22 mouse cellular contexts compared by ENCODE assay signal in genomic region chr3:114954904-114955303, GRCm38 (mm10). TPM values are rescaled to one million over a fixed set of nuclear protein-coding genes. Genes with fewer than 3 reads are reported as not detected.
DNase-seq lines count a peak whose midpoint lies in the region; ATAC-seq and TF ChIP-seq lines count a peak whose summit lies in the region.
"Had no signal": no experiment of that assay in that cellular context is flagged by ENCODE, and none has a peak within 500 bp of the region (broad histone marks: within the 10 kb centered on the region; RNA-seq: fewer than 3 reads in every experiment).

No protein-coding gene starts in this region.

- in situ Hi-C loops in CH12.LX (cut with MboI; ENCODE audit: low pct_ligation_motif_present, low pct_unique_long_range_greater_than_20kb, low sequenced_read_pairs) (no loop called here), ES-E14 (cut with MboI; ENCODE audit: low sequenced_read_pairs in 2 of 2, unreplicated experiment in 2 of 2) (no loop called here)

- H3K9me3 ChIP-seq in CH12.LX (replicated peaks; ENCODE audit: low read length): no peaks in the 10 kb centered on the region
- no peaks in the 10 kb centered on the region for H3K9me3 ChIP-seq in ES-E14 (ENCODE audit: control insufficient read depth, insufficient read depth, low read depth, low read length)
- H3K9me3 ChIP-seq in kidney, embryonic 14.5 days (ENCODE audit: control insufficient read depth, low read length): no peaks in the 10 kb centered on the region
- H3K9me3 ChIP-seq: G1E had no signal

- ATAC-seq in kidney, embryonic 14.5 days (ENCODE audit: low FRiP score, low TSS enrichment): no peak
- ATAC-seq: activated CD4-positive, CD25-positive, alpha-beta regulatory T cell, adult 4 months; CD4-positive, CD25-positive, alpha-beta regulatory T cell, adult 4 months; Patski had no signal

- no peak overlapping the region for H3K27ac ChIP-seq in CH12.LX (ENCODE audit: insufficient read depth, low read depth)
- no peak overlapping the region for H3K27ac ChIP-seq in ES-E14 (ENCODE audit: insufficient read depth, low read depth, low read length, poor library complexity, severe bottlenecking)
- no peak overlapping the region for H3K27ac ChIP-seq in kidney, embryonic 14.5 days (ENCODE audit: low read depth, low read length)

- H3K36me3 ChIP-seq in CH12.LX (replicated peaks in 1 of 2; ENCODE audit: control insufficient read depth in 1 of 2, insufficient read depth in 1 of 2, low read length in 1 of 2): no peaks in the 10 kb centered on the region
- H3K36me3 ChIP-seq in ES-E14 (ENCODE audit: control insufficient read depth, insufficient read depth, low read length, poor library complexity, severe bottlenecking): no peaks in the 10 kb centered on the region
- no peaks in the 10 kb centered on the region for H3K36me3 ChIP-seq in kidney, embryonic 14.5 days (ENCODE audit: control insufficient read depth, insufficient read depth, low read length)
- H3K36me3 ChIP-seq: G1E had no signal

- H3K4me2 ChIP-seq in CH12.LX (ENCODE audit: insufficient read depth, low read depth, poor library complexity, severe bottlenecking): no peak overlapping the region
- no peak overlapping the region for H3K4me2 ChIP-seq in kidney, embryonic 14.5 days (replicated peaks; ENCODE audit: low read depth, low read length)

- TF ChIP-seq POLR2A in CH12.LX (IDR thresholded peaks at IDR 0.05; ENCODE audit: low read depth, low read length): no peak

- no peak for TF ChIP-seq RAD21 in CH12.LX (IDR thresholded peaks at IDR 0.05; ENCODE audit: low read depth, low read length)

- H3K9ac ChIP-seq in CH12.LX (ENCODE audit: insufficient read depth, low read depth) (no peak overlapping the region), ES-E14 (ENCODE audit: insufficient read depth, low read depth, low read length, poor library complexity, severe bottlenecking) (no peak overlapping the region)
- H3K9ac ChIP-seq in kidney, embryonic 14.5 days (ENCODE audit: low read depth, low read length): no peak overlapping the region

- no peak for DNase-seq in CH12.LX (ENCODE audit: extremely low read depth)
- DNase-seq in ES-E14 (ENCODE audit: low read depth, low spot score): no peak
- DNase-seq in right cerebral cortex, adult 18-20 months: no peak
- DNase-seq: adrenal gland, adult 2 months; adrenal gland, adult 8-10 months; adrenal gland, postnatal 10 days; adrenal gland, postnatal 14 days; adrenal gland, postnatal 25 days; adrenal gland, postnatal 36 days; B cell, adult 2 months; cerebellum, adult 11 months; cerebellum, adult 11-12 months; cerebellum, adult 18-20 months; cerebellum, adult 2 months; cerebellum, adult 8-10 months had no signal

- H3K4me1 ChIP-seq in CH12.LX (ENCODE audit: control insufficient read depth in 1 of 2, insufficient read depth in 2 of 2) (no peaks in the 10 kb centered on the region), ES-E14 (ENCODE audit: control insufficient read depth in 2 of 2, insufficient read depth in 2 of 2, low read length in 2 of 2, poor library complexity in 1 of 2) (no peaks in the 10 kb centered on the region)
- H3K4me1 ChIP-seq in kidney, embryonic 14.5 days (ENCODE audit: control insufficient read depth, insufficient read depth, low read length): no peaks in the 10 kb centered on the region

- H3K4me3 ChIP-seq in CH12.LX (replicated peaks in 1 of 3; ENCODE audit: low read depth in 2 of 3, low read length in 2 of 3, poor library complexity in 1 of 3): no peak overlapping the region
- H3K4me3 ChIP-seq in ES-E14 (ENCODE audit: insufficient read depth in 1 of 2, low read depth in 1 of 2, low read length in 2 of 2, poor library complexity in 1 of 2, severe bottlenecking in 1 of 2): no peak overlapping the region
- no peak overlapping the region for H3K4me3 ChIP-seq in kidney, embryonic 14.5 days (ENCODE audit: low read length)

- no peak for TF ChIP-seq EP300 in CH12.LX (IDR thresholded peaks at IDR 0.05; ENCODE audit: low read length)

- TF ChIP-seq CTCF in CH12.LX (conservative IDR thresholded peaks at IDR 0.05 in 1 of 2, IDR thresholded peaks at IDR 0.05 in 1 of 2; ENCODE audit: low read depth in 2 of 2, low read length in 2 of 2): no peak

- dilution Hi-C loops in CH12.LX (cut with MboI; ENCODE audit: extremely low pct_ligation_motif_present, extremely low pct_unique_long_range_greater_than_20kb, low sequenced_read_pairs): no loop called here

- no peaks in the 10 kb centered on the region for H3K79me2 ChIP-seq in CH12.LX (replicated peaks; ENCODE audit: control insufficient read depth, extremely low read depth, insufficient read depth, poor library complexity, severe bottlenecking)

- no peaks in the 10 kb centered on the region for H3K27me3 ChIP-seq in CH12.LX (replicated peaks)
- no peaks in the 10 kb centered on the region for H3K27me3 ChIP-seq in kidney, embryonic 14.5 days (ENCODE audit: control insufficient read depth, insufficient read depth, low read length)
- H3K27me3 ChIP-seq: Patski had no signal

TF ChIP-seq in CH12.LX, 34 proteins besides CTCF, POLR2A, EP300 and RAD21:
- TF ChIP-seq SMC3 (IDR thresholded peaks at IDR 0.05; ENCODE audit: low read depth, low read length): no peak
- no peak for TF ChIP-seq JUND (conservative IDR thresholded peaks at IDR 0.05; ENCODE audit: low read depth, low read length)
- TF ChIP-seq MAFK (IDR thresholded peaks at IDR 0.05; ENCODE audit: insufficient replicate concordance, low read length): peak; percentile 63; the same call in 1 of the 2 replicates
- no peak for TF ChIP-seq ZKSCAN1 (IDR thresholded peaks at IDR 0.05; ENCODE audit: borderline replicate concordance, low read depth, low read length)
- TF ChIP-seq MYC (IDR thresholded peaks at IDR 0.05; ENCODE audit: low read depth, low read length): no peak

TF ChIP-seq in ES-E14, 5 proteins besides CTCF, POLR2A, EP300 and RAD21:
- TF ChIP-seq MAFK (IDR thresholded peaks at IDR 0.05; ENCODE audit: insufficient read depth, low read depth, low read length) (0 out of 2 replicates have a peak, but pooled peaks have one; percentile 55), ZC3H11A (IDR thresholded peaks at IDR 0.05; ENCODE audit: borderline replicate concordance, low read depth, low read length) (no peak)
TF ChIP-seq in ES-E14: peak in this region for 1.

RNA-seq across cellular contexts. Expression of gene Olfm3, which starts 51.0 kb away (rescaled TPM):
- total RNA-seq in CH12.LX (2012; rRNA removed): not detected in 2 replicates
- not detected in 2 replicates for total RNA-seq in CH12.LX (2014; rRNA removed)
- polyA plus RNA-seq in CH12.LX (2012; ENCODE audit: insufficient read length, low read depth): not detected in 2 replicates
- total RNA-seq in ES-E14 (2012; rRNA removed): not detected in 2 replicates
- polyA plus RNA-seq in kidney, embryonic 14.5 days (2014; fragmentation: Nextera tagmentation; extraction: Ambion mirVana): 0.04 TPM in 1 of 2 replicates, not detected in the other
- total RNA-seq: MEL had no signal
- polyA plus RNA-seq: activated CD4-positive, CD25-positive, alpha-beta regulatory T cell, adult 4 months; C2C12; CD4-positive, CD25-positive, alpha-beta regulatory T cell, adult 4 months; G1E; Patski had no signal
